ENCODE assay signal across 10 mouse cellular contexts in genomic region chr2:143917622-143918021, GRCm38 (mm10). TPM values are rescaled to one million over a fixed set of nuclear protein-coding genes. Genes with fewer than 3 reads are reported as not detected.
A peak's percentile ranks its signal among the peaks of the same experiment; 100 is the strongest.
DNase-seq lines count a peak whose midpoint lies in the region; ATAC-seq and TF ChIP-seq lines count a peak whose summit lies in the region.
"Had no signal": no experiment of that assay in that cellular context is flagged by ENCODE, and none has a peak within 500 bp of the region (broad histone marks: within the 10 kb centered on the region; RNA-seq: fewer than 3 reads in every experiment).

No protein-coding gene starts in this region.

- H3K27ac ChIP-seq in heart, embryonic 16.5 days (ENCODE audit: low read length) = no peak overlapping the region
- no peak overlapping the region for H3K27ac ChIP-seq in ES-E14 (ENCODE audit: insufficient read depth, low read depth, low read length, poor library complexity, severe bottlenecking)
- H3K27ac ChIP-seq in embryonic fibroblast, embryonic 13.5 days (ENCODE audit: insufficient read depth, low read length) = no peak overlapping the region

- H3K4me2 ChIP-seq in heart, embryonic 16.5 days (ENCODE audit: low read depth, low read length) = peak overlapping the region; percentile 77

- ATAC-seq in heart, embryonic 16.5 days (replicated peaks; ENCODE audit: extremely low read depth, insufficient read depth, low FRiP score) = no peak
- ATAC-seq: Patski had no signal

- intact Hi-C loops in heart, postnatal 10 days (cut with DNase I) = loop anchor here (2.0 to 5.0 kb wide), 3 partner anchors 63 to 370 kb away; partner anchors contain the start of genes Mgme1 and Snx5

- H3K4me3 ChIP-seq in heart, embryonic 16.5 days (ENCODE audit: low read length) = peak overlapping the region; percentile 86
- H3K4me3 ChIP-seq in ES-E14 (ENCODE audit: insufficient read depth in 1 of 2, low read depth in 1 of 2, low read length in 2 of 2, poor library complexity in 1 of 2, severe bottlenecking in 1 of 2) = peak overlapping the region; percentile 27 to 86
- peak overlapping the region; percentile 93 for H3K4me3 ChIP-seq in embryonic fibroblast, embryonic 13.5 days (ENCODE audit: insufficient read depth, low read length)

- no peaks in the 10 kb centered on the region for H3K27me3 ChIP-seq in heart, embryonic 16.5 days (ENCODE audit: control insufficient read depth, insufficient read depth, low read length)
- H3K27me3 ChIP-seq: Patski had no signal

- H3K9me3 ChIP-seq in heart, embryonic 16.5 days (replicated peaks; ENCODE audit: control insufficient read depth, low read length) = no peaks in the 10 kb centered on the region
- no peaks in the 10 kb centered on the region for H3K9me3 ChIP-seq in ES-E14 (ENCODE audit: control insufficient read depth, insufficient read depth, low read depth, low read length)

- H3K9ac ChIP-seq in heart, embryonic 16.5 days (ENCODE audit: low read length) = peak overlapping the region; percentile 97
- H3K9ac ChIP-seq in ES-E14 (ENCODE audit: insufficient read depth, low read depth, low read length, poor library complexity, severe bottlenecking) = 0 out of 2 replicates have a peak overlapping the region, but pooled peaks have one; percentile 31

- no peak for TF ChIP-seq POLR2A in embryonic fibroblast, embryonic 13.5 days (IDR thresholded peaks at IDR 0.05; ENCODE audit: low read depth, low read length)

- in situ Hi-C loops in ES-E14 (cut with MboI; ENCODE audit: low sequenced_read_pairs in 2 of 2, unreplicated experiment in 2 of 2) = no loop called here

- no peak for DNase-seq in heart, postnatal 10 days
- DNase-seq in ES-E14 (ENCODE audit: low read depth, low spot score) (no peak), adipocyte (ENCODE audit: low spot score) (no peak)
- DNase-seq in lung, postnatal 25 days (ENCODE audit: low spot score) = peak; percentile 51
- no peak for DNase-seq in cerebellum, postnatal 10 days
- DNase-seq in thymus, postnatal 10 days (ENCODE audit: low spot score in 2 of 2) = no peak
- DNase-seq: layer of hippocampus, adult 9-11 months had no signal

- 31% methylated on average over 5 of the region's 5 CpGs for WGBS in heart, embryonic 16.5 days

- no peak for TF ChIP-seq CTCF in embryonic fibroblast, embryonic 13.5 days (IDR thresholded peaks at IDR 0.05; ENCODE audit: borderline replicate concordance, insufficient read depth, low read length)

- no peaks in the 10 kb centered on the region for H3K36me3 ChIP-seq in heart, embryonic 16.5 days (ENCODE audit: control insufficient read depth, insufficient read depth)
- peaks cover 2% of the 10 kb centered on the region; the same call in 1 of the 2 replicates for H3K36me3 ChIP-seq in ES-E14 (ENCODE audit: control insufficient read depth, insufficient read depth, low read length, poor library complexity, severe bottlenecking)

- H3K4me1 ChIP-seq in heart, embryonic 16.5 days (ENCODE audit: control insufficient read depth, insufficient read depth, low read length) = peaks cover 36% of the 10 kb centered on the region
- peaks cover 0 to 7% of the 10 kb centered on the region in 2 experiments; a peak in 1 of 4 replicates for H3K4me1 ChIP-seq in ES-E14 (ENCODE audit: control insufficient read depth in 2 of 2, insufficient read depth in 2 of 2, low read length in 2 of 2, poor library complexity in 1 of 2)
- peaks cover 6% of the 10 kb centered on the region; the same call in 1 of the 2 replicates for H3K4me1 ChIP-seq in embryonic fibroblast, embryonic 13.5 days (ENCODE audit: control insufficient read depth, insufficient read depth, low read length)

TF ChIP-seq in ES-E14, 5 proteins besides CTCF, POLR2A, EP300 and RAD21:
- TF ChIP-seq ZC3H11A (IDR thresholded peaks at IDR 0.05; ENCODE audit: borderline replicate concordance, low read depth, low read length) = no peak
- TF ChIP-seq MAFK (IDR thresholded peaks at IDR 0.05; ENCODE audit: insufficient read depth, low read depth, low read length) = no peak
- no peak for TF ChIP-seq CHD2 (IDR thresholded peaks at IDR 0.05; ENCODE audit: low read depth, low read length)
- TF ChIP-seq HCFC1 (IDR thresholded peaks at IDR 0.05; ENCODE audit: borderline replicate concordance, insufficient read depth, low read length) = no peak
- no peak for TF ChIP-seq ZNF384 (IDR thresholded peaks at IDR 0.05; ENCODE audit: low read depth, low read length)
TF ChIP-seq in ES-E14: peak in this region for 0.

RNA-seq across cellular contexts. Expression of gene Dstn, which starts 2.5 kb away (rescaled TPM):
- polyA plus RNA-seq in heart, embryonic 16.5 days (2015; fragmentation: Nextera tagmentation; extraction: Ambion mirVana) = 853 and 944 TPM in 2 replicates
- total RNA-seq in heart, postnatal 10 days (2021) = 100 to 1,000 TPM; 486 to 498 TPM
- 272 and 391 TPM in 2 replicates for total RNA-seq in ES-E14 (2012; rRNA removed)
- polyA plus RNA-seq in embryonic fibroblast, embryonic 13.5 days (2011; ENCODE audit: insufficient read length, low read depth, missing spikeins) = 875 and 1,137 TPM in 2 replicates

RNA-seq across cellular contexts. Expression of gene Bfsp1, which starts 54.6 kb away (rescaled TPM):
- 1.1 and 1.4 TPM in 2 replicates for polyA plus RNA-seq in heart, embryonic 16.5 days (2015; fragmentation: Nextera tagmentation; extraction: Ambion mirVana)
- total RNA-seq in heart, postnatal 10 days (2021) = under 1 TPM; 0.62 to 0.82 TPM
- total RNA-seq in ES-E14 (2012; rRNA removed) = 0.32 and 0.62 TPM in 2 replicates
- polyA plus RNA-seq in embryonic fibroblast, embryonic 13.5 days (2011; ENCODE audit: insufficient read length, low read depth, missing spikeins) = 0.47 and 0.89 TPM in 2 replicates
